Mouse (Mus musculus) right cerebral cortex, adult 2 months (tissue): ENCODE measurements around the gene Mrpl4.

Experiments
- DNase-seq, 2 experiments: peaks; one replicate each; pipeline ENCODE4 v3.0.0; 2021 to 2022; ENCODE audit warnings: low spot score in 2 of 2

Mrpl4 gene

GRCm38 (mm10) chr9:21002627-21003551 is at the start of gene Mrpl4:
Gene Mrpl4 (plus strand): TSS chr9:21002738.
- peak; percentile 92 to 93 for DNase-seq

- no peak for DNase-seq
Observed at GRCm38 (mm10) chr9:20956989-20957388, 45.5 kb upstream of the Mrpl4 start.

- no peak for DNase-seq
Observed at GRCm38 (mm10) chr9:20959430-20959938, 43.1 kb upstream of the Mrpl4 start, which contains the start of gene Dnmt1. Gene Dnmt1 (minus strand): TSS chr9:20959888.

GRCm38 (mm10) chr9:20961557-20961956 is 41.0 kb upstream of the Mrpl4 start:
- no peak for DNase-seq

- no peak for DNase-seq
Observed at GRCm38 (mm10) chr9:20965606-20966005, 36.9 kb upstream of the Mrpl4 start.

GRCm38 (mm10) chr9:20966008-20966407 is 36.5 kb upstream of the Mrpl4 start:
- no peak for DNase-seq

GRCm38 (mm10) chr9:20966747-20967146 is 35.8 kb upstream of the Mrpl4 start:
- no peak for DNase-seq

- no peak for DNase-seq
Observed at GRCm38 (mm10) chr9:20971751-20972140, 30.8 kb upstream of the Mrpl4 start.

- DNase-seq, result peak; percentile 65 to 67
Observed at GRCm38 (mm10) chr9:20972141-20972992, 30.2 kb upstream of the Mrpl4 start.

- no peak for DNase-seq
Observed at GRCm38 (mm10) chr9:20973001-20973681, 29.4 kb upstream of the Mrpl4 start.

- no peak for DNase-seq
Observed at GRCm38 (mm10) chr9:20973682-20974075, 28.9 kb upstream of the Mrpl4 start.

GRCm38 (mm10) chr9:20975431-20976215 is 26.9 kb upstream of the Mrpl4 start:
- peak in 1 of 2 experiments; percentile 25 for DNase-seq

- DNase-seq, result peak; percentile 40 to 50
Observed at GRCm38 (mm10) chr9:20976216-20976960, 26.1 kb upstream of the Mrpl4 start, which contains the start of gene S1pr2. Gene S1pr2 (minus strand): TSS chr9:20976781.

- no peak for DNase-seq
Observed at GRCm38 (mm10) chr9:20976961-20977689, 25.4 kb upstream of the Mrpl4 start.

GRCm38 (mm10) chr9:20978409-20979095 is 24.0 kb upstream of the Mrpl4 start:
- DNase-seq, result no peak

GRCm38 (mm10) chr9:20979181-20979580 is 23.4 kb upstream of the Mrpl4 start:
- no peak for DNase-seq

- no peak for DNase-seq
Observed at GRCm38 (mm10) chr9:20979769-20980168, 22.8 kb upstream of the Mrpl4 start.

GRCm38 (mm10) chr9:20982171-20982570 is 20.4 kb upstream of the Mrpl4 start:
- no peak for DNase-seq

GRCm38 (mm10) chr9:20983169-20983568 is 19.4 kb upstream of the Mrpl4 start:
- no peak for DNase-seq
